Mouse (Mus musculus) small intestine, adult 2 months (tissue): ENCODE results near the gene Dync1i1.

Experiments
- CTCF ChIP-seq: fragments of 200-500 bp; IDR thresholded peaks from 2 replicates; pipeline ENCODE4 v1.5.1; 2012; ENCODE audit warnings: low read depth, mild to moderate bottlenecking, control low read depth, inconsistent platforms, low read length, moderate library complexity, mixed read lengths; ENCODE audit not compliant: insufficient replicate concordance, insufficient read length; ENCODE audit errors: extremely low read depth
- POLR2A ChIP-seq: fragments of 200-500 bp; IDR thresholded peaks from 2 replicates; pipeline ENCODE4 v1.6.1; 2012; ENCODE audit warnings: low read depth, mild to moderate bottlenecking, control low read depth, inconsistent platforms, low read length, moderate library complexity

DNA sequence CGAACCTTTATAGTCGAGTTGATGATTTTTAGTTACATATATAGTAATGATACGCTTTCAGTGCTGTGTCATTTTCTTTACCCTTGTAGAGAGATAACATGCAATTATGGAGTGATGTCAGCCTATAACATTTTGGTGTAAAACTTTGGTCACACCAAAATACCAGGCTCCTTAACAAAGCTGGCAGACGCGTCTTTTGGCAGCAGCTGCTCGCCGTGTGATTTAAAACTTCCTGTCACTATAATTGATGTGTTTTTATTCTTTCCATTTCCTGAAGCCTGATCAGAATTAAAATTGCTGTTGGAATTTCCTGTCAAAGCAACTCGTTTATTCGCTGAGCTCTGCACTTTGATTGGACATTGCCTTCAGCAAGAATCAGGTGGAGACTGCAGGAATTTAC is 103.7 kb downstream of the Dync1i1 start:
- no peak for TF ChIP-seq POLR2A
- TF ChIP-seq CTCF: no peak
